Mouse (Mus musculus) midbrain, embryonic 14.5 days (tissue): ENCODE data around the gene Ruvbl1. TPM values are rescaled to one million over a fixed set of nuclear protein-coding genes. Genes with fewer than 3 reads are reported as not detected.

Experiments
- ATAC-seq: fragments of 200-750 bp; cut with Nextera tagmentation; 2 replicates; pipeline ENCODE4 v1.8.0; 2017; ENCODE audit warnings: moderate number of reproducible peaks, moderate library complexity; ENCODE audit not compliant: low FRiP score, low TSS enrichment
- DNase-seq: peaks from one replicate; pipeline ENCODE4 v3.0.0-alpha.2; 2015
- H3K27ac ChIP-seq: fragments of 300-500 bp; sonication (generic); replicated peaks from 2 replicates; pipeline ENCODE4 v1.5.1; 2014; ENCODE audit warnings: mild to moderate bottlenecking, low read depth, low read length, moderate library complexity
- H3K27me3 ChIP-seq: fragments of 300-500 bp; sonication (generic); 2 replicates; pipeline ENCODE4 v1.6.1; 2014; ENCODE audit warnings: low read length, control low read depth, mixed read lengths; ENCODE audit not compliant: control insufficient read depth, insufficient read depth
- H3K36me3 ChIP-seq: fragments of 300-500 bp; sonication (generic); 2 replicates; pipeline ENCODE4 v1.6.1; 2014; ENCODE audit warnings: low read length, control low read depth; ENCODE audit not compliant: control insufficient read depth, insufficient read depth
- H3K4me1 ChIP-seq: fragments of 300-500 bp; sonication (generic); 2 replicates; pipeline ENCODE4 v1.6.1; 2014; ENCODE audit warnings: mild to moderate bottlenecking, antibody characterized with exemption, low read length, control low read depth; ENCODE audit not compliant: control insufficient read depth, insufficient read depth
- H3K4me2 ChIP-seq: fragments of 300-500 bp; sonication (generic); 2 replicates; pipeline ENCODE4 v1.6.1; 2014; ENCODE audit warnings: mild to moderate bottlenecking, low read length, moderate library complexity
- H3K4me3 ChIP-seq: fragments of 300-500 bp; sonication (generic); replicated peaks from 2 replicates; pipeline ENCODE4 v1.5.1; 2014; ENCODE audit warnings: low read depth, low read length
- H3K9ac ChIP-seq: fragments of 300-500 bp; sonication (generic); replicated peaks from 2 replicates; pipeline ENCODE4 v1.6.1; 2014; ENCODE audit warnings: mild to moderate bottlenecking, low read length, moderate library complexity
- H3K9me3 ChIP-seq: fragments of 300-500 bp; sonication (generic); 2 replicates; pipeline ENCODE4 v1.6.1; 2016; ENCODE audit warnings: low read length, control low read depth, mixed read lengths; ENCODE audit not compliant: control insufficient read depth
- WGBS: fragments of 180-500 bp; shearing (Covaris S2); extraction: QIAGEN DNeasy Blood & Tissue Kit; methylation state at CpG from one replicate; pipeline ENCODE4 v1.1.7; 2014; 5-methylcytosine and 5-hydroxymethylcytosine counted together
- polyA plus RNA-seq: library from polyadenylated mRNA; unstranded; fragments of >200 nt; fragmentation: Nextera tagmentation; extraction: Ambion mirVana; gene quantifications from 2 replicates; pipeline ENCODE4 v1.2.1, GENCODE M21; 2014

Ruvbl1 gene
- polyA plus RNA-seq, 1 experiment from 2014 or later, result 98.4 TPM

- Histone ChIP-seq H3K36me3 (peaks cover 76% of the 10 kb centered on the region), H3K9me3 (no peaks in the 10 kb centered on the region), H3K4me3 (no peak overlapping the region), H3K4me1 (no peaks in the 10 kb centered on the region), H3K9ac (no peak overlapping the region), H3K4me2 (no peak overlapping the region), H3K27me3 (no peaks in the 10 kb centered on the region), H3K27ac (no peak overlapping the region)
- DNase-seq (peak; percentile 86), ATAC-seq (no peak; the same call in 1 of the 2 replicates)
- WGBS, result 83% methylated on average over 8 of the region's 8 CpGs
These were observed 21.7 kb downstream of the Ruvbl1 start for GRCm38 (mm10) chr6:88486893-88487292.

GRCm38 (mm10) chr6:88489026-88489425, 23.8 kb downstream of the Ruvbl1 start:
- Histone ChIP-seq H3K27ac (no peak overlapping the region), H3K4me2 (no peak overlapping the region), H3K4me3 (no peak overlapping the region), H3K9me3 (no peaks in the 10 kb centered on the region), H3K4me1 (no peaks in the 10 kb centered on the region), H3K9ac (no peak overlapping the region), H3K27me3 (no peaks in the 10 kb centered on the region), H3K36me3 (peaks cover 76% of the 10 kb centered on the region)
- WGBS, result 96% methylated on average over 7 of the region's 7 CpGs
- no peak for ATAC-seq
- no peak for DNase-seq

- H3K36me3 ChIP-seq, result peaks cover 69% of the 10 kb centered on the region
- no peaks in the 10 kb centered on the region for H3K9me3 ChIP-seq
- H3K27me3 ChIP-seq, result no peaks in the 10 kb centered on the region
- H3K4me3 ChIP-seq, result no peak overlapping the region
- no peak overlapping the region for H3K4me2 ChIP-seq
- H3K27ac ChIP-seq, result no peak overlapping the region
- no peak for DNase-seq
- no peak overlapping the region for H3K9ac ChIP-seq
- WGBS, result 90% methylated on average over 6 of the region's 6 CpGs
- no peak for ATAC-seq
- H3K4me1 ChIP-seq, result no peaks in the 10 kb centered on the region
These were observed 24.6 kb downstream of the Ruvbl1 start for GRCm38 (mm10) chr6:88489834-88490233.

- Histone ChIP-seq H3K9me3 (no peaks in the 10 kb centered on the region), H3K27me3 (no peaks in the 10 kb centered on the region), H3K4me2 (no peak overlapping the region), H3K9ac (no peak overlapping the region), H3K36me3 (peaks cover 60% of the 10 kb centered on the region), H3K4me1 (no peaks in the 10 kb centered on the region), H3K27ac (no peak overlapping the region), H3K4me3 (no peak overlapping the region)
- whole genome bisulfite sequencing, result 90% methylated on average over 12 of the region's 12 CpGs
- ATAC-seq, result no peak
- no peak for DNase-seq
These were observed 25.6 kb downstream of the Ruvbl1 start for GRCm38 (mm10) chr6:88490629-88491354.

GRCm38 (mm10) chr6:88493712-88494111, 28.5 kb downstream of the Ruvbl1 start:
- 91% methylated on average over 6 of the region's 6 CpGs for WGBS

GRCm38 (mm10) chr6:88499481-88500404, 34.5 kb downstream of the Ruvbl1 start:
- Histone ChIP-seq H3K27me3 (no peaks in the 10 kb centered on the region; the same call in 1 of the 2 replicates), H3K9ac (peak overlapping the region; percentile 79), H3K4me2 (peak overlapping the region; percentile 97), H3K36me3 (peaks cover 45% of the 10 kb centered on the region), H3K9me3 (no peaks in the 10 kb centered on the region), H3K4me3 (peak overlapping the region; percentile 53), H3K27ac (peak overlapping the region; percentile 66), H3K4me1 (0 out of 2 replicates have a peak, but pooled peaks cover 5% of the 10 kb centered on the region)
- 3% methylated on average over 76 of the region's 76 CpGs for WGBS
- DNase-seq (peak; percentile 92), ATAC-seq (peak; percentile 76)

More at GRCm38 (mm10) chr6:88493712-88494111, 28.5 kb downstream of the Ruvbl1 start:
- peaks cover 53% of the 10 kb centered on the region for H3K36me3 ChIP-seq
- H3K4me1 ChIP-seq, result no peaks in the 10 kb centered on the region
- H3K27ac ChIP-seq, result no peak overlapping the region
- H3K4me2 ChIP-seq, result no peak overlapping the region
- DNase-seq (no peak), ATAC-seq (no peak)
- no peak overlapping the region for H3K4me3 ChIP-seq
- no peak overlapping the region for H3K9ac ChIP-seq
- H3K9me3 ChIP-seq, result no peaks in the 10 kb centered on the region
- no peaks in the 10 kb centered on the region for H3K27me3 ChIP-seq

- peak; percentile 22; the same call in 1 of the 2 replicates for ATAC-seq
- peak overlapping the region; percentile 97 for H3K4me2 ChIP-seq
- H3K9ac ChIP-seq, result peak overlapping the region; percentile 79
- H3K36me3 ChIP-seq, result peaks cover 52% of the 10 kb centered on the region
- H3K4me1 ChIP-seq, result 0 out of 2 replicates have a peak, but pooled peaks cover 5% of the 10 kb centered on the region
- no peaks in the 10 kb centered on the region; the same call in 1 of the 2 replicates for H3K27me3 ChIP-seq
- H3K4me3 ChIP-seq, result peak overlapping the region; percentile 53
- peak overlapping the region; percentile 66; the same call in 1 of the 2 replicates for H3K27ac ChIP-seq
- no peaks in the 10 kb centered on the region for H3K9me3 ChIP-seq
- WGBS, result 11% methylated on average over 3 of the region's 3 CpGs
- DNase-seq, result no peak
These were observed 35.2 kb downstream of the Ruvbl1 start for GRCm38 (mm10) chr6:88500405-88500767.

- Histone ChIP-seq H3K4me2 (no peak overlapping the region), H3K4me3 (no peak overlapping the region), H3K9me3 (no peaks in the 10 kb centered on the region), H3K27me3 (no peaks in the 10 kb centered on the region; the same call in 1 of the 2 replicates), H3K27ac (no peak overlapping the region), H3K36me3 (peaks cover 65% of the 10 kb centered on the region), H3K9ac (no peak overlapping the region), H3K4me1 (0 out of 2 replicates have a peak, but pooled peaks cover 5% of the 10 kb centered on the region)
- no peak for ATAC-seq
- no peak for DNase-seq
- WGBS, result 85% methylated on average over 13 of the region's 13 CpGs
These were observed 37.1 kb downstream of the Ruvbl1 start for GRCm38 (mm10) chr6:88502030-88502970.
